17 mouse cellular contexts compared by ENCODE assay signal in the genomic region with DNA sequence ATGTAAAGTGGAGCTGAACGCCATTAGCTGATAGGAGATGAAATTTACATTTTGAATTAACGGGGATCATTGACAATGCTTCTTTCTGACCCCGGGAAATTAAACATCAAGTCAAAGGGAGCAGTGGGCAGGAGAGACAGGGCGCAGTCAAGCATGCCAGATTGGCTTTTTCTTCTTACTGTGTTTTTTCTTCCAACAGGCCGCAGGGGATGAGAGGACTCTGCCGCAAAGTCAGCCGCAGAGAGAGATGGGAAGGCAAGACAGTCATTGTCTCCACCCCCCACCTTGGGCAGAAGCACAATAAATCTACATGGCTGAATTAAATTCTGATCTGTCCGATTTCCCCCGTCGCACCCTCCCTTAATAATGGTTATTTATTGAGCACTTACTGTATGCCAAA. TPM values are rescaled to one million over a fixed set of nuclear protein-coding genes. Genes with fewer than 3 reads are reported as not detected.
"Had no signal": no experiment of that assay in that cellular context is flagged by ENCODE, and none has a peak within 500 bp of the region (broad histone marks: within the 10 kb centered on the region; RNA-seq: fewer than 3 reads in every experiment).

No protein-coding gene starts in this region.

- H3K4me1 ChIP-seq: stomach, embryonic 15.5 days had no signal

- H3K4me3 ChIP-seq: neural tube, embryonic 13.5 days; neural tube, embryonic 15.5 days; stomach, embryonic 15.5 days had no signal

- H3K36me3 ChIP-seq: neural tube, embryonic 13.5 days; neural tube, embryonic 15.5 days; stomach, embryonic 15.5 days had no signal

- H3K4me2 ChIP-seq: neural tube, embryonic 13.5 days; neural tube, embryonic 15.5 days; stomach, embryonic 15.5 days had no signal

- H3K9me3 ChIP-seq: neural tube, embryonic 13.5 days; neural tube, embryonic 15.5 days; stomach, embryonic 15.5 days had no signal

- H3K27ac ChIP-seq: neural tube, embryonic 13.5 days; neural tube, embryonic 15.5 days; stomach, embryonic 15.5 days; stomach, postnatal 0 days had no signal

- DNase-seq: retina, postnatal 1 day; right cerebral cortex, adult 18-20 months; right cerebral cortex, postnatal 25 days; right cerebral cortex, postnatal 4 days; spleen, adult 18-20 months; thymus, adult 18-20 months; thymus, adult 2 months; thymus, postnatal 14 days; thymus, postnatal 25 days; thymus, postnatal 36 days; thymus, postnatal 4 days had no signal

- H3K9ac ChIP-seq: neural tube, embryonic 13.5 days; neural tube, embryonic 15.5 days; stomach, embryonic 15.5 days had no signal

RNA-seq across cellular contexts. Expression of a gene that starts 12.5 kb away (rescaled TPM):
- polyA plus RNA-seq: neural tube, embryonic 13.5 days; neural tube, embryonic 15.5 days had no signal

RNA-seq across cellular contexts. Expression of a gene that starts 46.0 kb away (rescaled TPM):
- polyA plus RNA-seq: spleen, adult 2 months; stomach, postnatal 0 days; urinary bladder, adult 2 months had no signal
